Mouse (Mus musculus) neural tube, embryonic 12.5 days (tissue): Measurements from ENCODE around the gene Arid2. TPM values are rescaled to one million over a fixed set of nuclear protein-coding genes. Genes with fewer than 3 reads are reported as not detected.

ENCODE experiments used
- ATAC-seq: fragments of 200-750 bp; cut with Nextera tagmentation; 2 replicates; pipeline ENCODE4 v1.8.0; 2017; ENCODE audit warnings: low read depth, mild to moderate bottlenecking, moderate TSS enrichment, moderate library complexity; ENCODE audit not compliant: low FRiP score
- H3K27ac ChIP-seq: fragments of 300-500 bp; sonication (generic); 2 replicates; pipeline ENCODE4 v1.5.1; 2016
- H3K27me3 ChIP-seq: fragments of 300-500 bp; sonication (generic); replicated peaks from 2 replicates; pipeline ENCODE4 v1.6.1; 2016; ENCODE audit warnings: mild to moderate bottlenecking
- H3K36me3 ChIP-seq: fragments of 300-500 bp; sonication (generic); 2 replicates; pipeline ENCODE4 v1.6.1; 2016; ENCODE audit warnings: mild to moderate bottlenecking
- H3K4me1 ChIP-seq: fragments of 300-500 bp; sonication (generic); 2 replicates; pipeline ENCODE4 v1.6.1; 2016
- H3K4me2 ChIP-seq: fragments of 300-500 bp; sonication (generic); replicated peaks from 2 replicates; pipeline ENCODE4 v1.6.1; 2016; ENCODE audit warnings: mild to moderate bottlenecking
- H3K4me3 ChIP-seq: fragments of 300-500 bp; sonication (generic); 2 replicates; pipeline ENCODE4 v1.5.1; 2016
- H3K9ac ChIP-seq: fragments of 300-500 bp; sonication (generic); 2 replicates; pipeline ENCODE4 v1.6.1; 2016; ENCODE audit warnings: mild to moderate bottlenecking
- H3K9me3 ChIP-seq: fragments of 300-500 bp; sonication (generic); 2 replicates; pipeline ENCODE4 v1.6.1; 2016; ENCODE audit warnings: mild to moderate bottlenecking
- WGBS: fragments of 180-500 bp; shearing (Covaris S2); methylation state at CpG from one replicate; pipeline ENCODE4 v1.1.7; 2016; 5-methylcytosine and 5-hydroxymethylcytosine counted together
- polyA plus RNA-seq: library from polyadenylated mRNA; unstranded; fragments of >200 nt; fragmentation: Nextera tagmentation; extraction: Ambion mirVana; gene quantifications from 2 replicates; pipeline ENCODE4 v1.2.1, GENCODE M21; 2016

Gene Arid2
- polyA plus RNA-seq, 1 experiment from 2014 or later: 32.1 TPM

GRCm38 (mm10) chr15:96365351-96365750, 78.0 kb downstream of the Arid2 start:
- H3K4me1 ChIP-seq: no peaks in the 10 kb centered on the region
- no peak overlapping the region for H3K27ac ChIP-seq
- no peaks in the 10 kb centered on the region for H3K27me3 ChIP-seq
- H3K36me3 ChIP-seq: peaks cover 78% of the 10 kb centered on the region
- 77% methylated on average over 3 of the region's 3 CpGs for WGBS
- no peak for ATAC-seq
- H3K9ac ChIP-seq: no peak overlapping the region
- no peaks in the 10 kb centered on the region for H3K9me3 ChIP-seq
- H3K4me3 ChIP-seq: no peak overlapping the region
- H3K4me2 ChIP-seq: no peak overlapping the region

- no peak overlapping the region for H3K4me3 ChIP-seq
- no peaks in the 10 kb centered on the region for H3K4me1 ChIP-seq
- no peak overlapping the region for H3K27ac ChIP-seq
- peaks cover 81% of the 10 kb centered on the region for H3K36me3 ChIP-seq
- H3K9ac ChIP-seq: no peak overlapping the region
- H3K9me3 ChIP-seq: no peaks in the 10 kb centered on the region
- WGBS: 86% methylated on average over 11 of the region's 11 CpGs
- no peak for ATAC-seq
- H3K27me3 ChIP-seq: no peaks in the 10 kb centered on the region
- H3K4me2 ChIP-seq: no peak overlapping the region
Measured at GRCm38 (mm10) chr15:96366176-96366963, 79.1 kb downstream of the Arid2 start.

- Histone ChIP-seq H3K27ac (no peak overlapping the region), H3K36me3 (peaks cover 66% of the 10 kb centered on the region), H3K4me2 (no peak overlapping the region), H3K27me3 (no peaks in the 10 kb centered on the region), H3K9me3 (no peaks in the 10 kb centered on the region), H3K4me1 (no peaks in the 10 kb centered on the region), H3K4me3 (no peak overlapping the region), H3K9ac (no peak overlapping the region)
- ATAC-seq: no peak
- 97% methylated on average over 18 of the region's 18 CpGs for WGBS
Measured at GRCm38 (mm10) chr15:96371311-96371710, 84.0 kb downstream of the Arid2 start.

GRCm38 (mm10) chr15:96372628-96373027, 85.3 kb downstream of the Arid2 start:
- no peak for ATAC-seq
- peaks cover 65% of the 10 kb centered on the region for H3K36me3 ChIP-seq
- WGBS: 96% methylated on average over 6 of the region's 6 CpGs

GRCm38 (mm10) chr15:96373161-96373560, 85.8 kb downstream of the Arid2 start:
- H3K27ac ChIP-seq: no peak overlapping the region
- H3K4me2 ChIP-seq: no peak overlapping the region
- no peaks in the 10 kb centered on the region for H3K27me3 ChIP-seq
- ATAC-seq: no peak
- peaks cover 62% of the 10 kb centered on the region for H3K36me3 ChIP-seq
- no peaks in the 10 kb centered on the region for H3K4me1 ChIP-seq
- H3K9me3 ChIP-seq: no peaks in the 10 kb centered on the region
- H3K9ac ChIP-seq: no peak overlapping the region
- WGBS: 86% methylated on average over 5 of the region's 5 CpGs
- H3K4me3 ChIP-seq: no peak overlapping the region

More at GRCm38 (mm10) chr15:96372628-96373027, 85.3 kb downstream of the Arid2 start:
- Histone ChIP-seq H3K4me1 (no peaks in the 10 kb centered on the region), H3K9ac (no peak overlapping the region), H3K4me2 (no peak overlapping the region), H3K4me3 (no peak overlapping the region), H3K27ac (no peak overlapping the region), H3K27me3 (no peaks in the 10 kb centered on the region), H3K9me3 (no peaks in the 10 kb centered on the region)

GRCm38 (mm10) chr15:96376214-96376613, 88.9 kb downstream of the Arid2 start:
- 92% methylated on average over 2 of the region's 2 CpGs for WGBS
- H3K36me3 ChIP-seq: peaks cover 47% of the 10 kb centered on the region
- H3K4me3 ChIP-seq: no peak overlapping the region
- H3K9ac ChIP-seq: no peak overlapping the region
- no peaks in the 10 kb centered on the region for H3K9me3 ChIP-seq
- no peaks in the 10 kb centered on the region for H3K4me1 ChIP-seq
- H3K27ac ChIP-seq: no peak overlapping the region
- no peak overlapping the region for H3K4me2 ChIP-seq
- H3K27me3 ChIP-seq: no peaks in the 10 kb centered on the region
- no peak for ATAC-seq

GRCm38 (mm10) chr15:96377263-96377662, 89.9 kb downstream of the Arid2 start:
- peaks cover 39% of the 10 kb centered on the region for H3K36me3 ChIP-seq
- H3K9ac ChIP-seq: no peak overlapping the region
- 90% methylated on average over 5 of the region's 5 CpGs for WGBS
- ATAC-seq: no peak
- H3K27ac ChIP-seq: no peak overlapping the region
- H3K4me2 ChIP-seq: no peak overlapping the region
- H3K4me1 ChIP-seq: no peaks in the 10 kb centered on the region
- no peaks in the 10 kb centered on the region for H3K9me3 ChIP-seq
- H3K27me3 ChIP-seq: no peaks in the 10 kb centered on the region
- H3K4me3 ChIP-seq: no peak overlapping the region

- Histone ChIP-seq H3K27me3 (no peaks in the 10 kb centered on the region), H3K36me3 (peaks cover 39% of the 10 kb centered on the region), H3K9me3 (no peaks in the 10 kb centered on the region), H3K4me1 (no peaks in the 10 kb centered on the region), H3K9ac (no peak overlapping the region), H3K4me3 (no peak overlapping the region), H3K27ac (no peak overlapping the region), H3K4me2 (no peak overlapping the region)
- ATAC-seq: no peak
- 96% methylated on average over 7 of the region's 7 CpGs for WGBS
Measured at GRCm38 (mm10) chr15:96377701-96378100, 90.4 kb downstream of the Arid2 start.

GRCm38 (mm10) chr15:96382223-96382622, 94.9 kb downstream of the Arid2 start:
- H3K36me3 ChIP-seq: peaks cover 50% of the 10 kb centered on the region
- WGBS: 90% methylated on average over 11 of the region's 11 CpGs
- no peaks in the 10 kb centered on the region for H3K4me1 ChIP-seq
- no peaks in the 10 kb centered on the region for H3K9me3 ChIP-seq
- no peak overlapping the region for H3K9ac ChIP-seq
- no peaks in the 10 kb centered on the region for H3K27me3 ChIP-seq
- no peak overlapping the region for H3K4me3 ChIP-seq
- no peak for ATAC-seq
- H3K27ac ChIP-seq: no peak overlapping the region
- H3K4me2 ChIP-seq: no peak overlapping the region

- Histone ChIP-seq H3K4me2 (no peak overlapping the region), H3K27ac (no peak overlapping the region), H3K4me3 (no peak overlapping the region), H3K36me3 (peaks cover 46% of the 10 kb centered on the region), H3K4me1 (no peaks in the 10 kb centered on the region), H3K9ac (no peak overlapping the region), H3K9me3 (no peaks in the 10 kb centered on the region), H3K27me3 (no peaks in the 10 kb centered on the region)
- no peak for ATAC-seq
- 67% methylated on average over 1 of the region's 1 CpGs for WGBS
Measured at GRCm38 (mm10) chr15:96388565-96388964, 101.2 kb downstream of the Arid2 start.

- Histone ChIP-seq H3K27me3 (no peaks in the 10 kb centered on the region), H3K4me3 (no peak overlapping the region), H3K9ac (no peak overlapping the region), H3K27ac (no peak overlapping the region), H3K4me1 (no peaks in the 10 kb centered on the region), H3K36me3 (peaks cover 65% of the 10 kb centered on the region), H3K4me2 (no peak overlapping the region), H3K9me3 (no peaks in the 10 kb centered on the region)
- ATAC-seq: no peak
- WGBS: 94% methylated on average over 3 of the region's 3 CpGs
Measured at GRCm38 (mm10) chr15:96392878-96393277, 105.6 kb downstream of the Arid2 start.

- Histone ChIP-seq H3K9ac (no peak overlapping the region), H3K4me3 (no peak overlapping the region), H3K27ac (no peak overlapping the region), H3K4me1 (no peaks in the 10 kb centered on the region; the same call in 1 of the 2 replicates), H3K9me3 (no peaks in the 10 kb centered on the region), H3K4me2 (no peak overlapping the region), H3K27me3 (no peaks in the 10 kb centered on the region), H3K36me3 (peaks cover 61% of the 10 kb centered on the region)
- 97% methylated on average over 6 of the region's 6 CpGs for WGBS
- ATAC-seq: no peak
Measured at GRCm38 (mm10) chr15:96395071-96395470, 107.8 kb downstream of the Arid2 start.
